Mouse (Mus musculus): ENCODE results near the gene Gpr84. TPM values are rescaled to one million over a fixed set of nuclear protein-coding genes. Genes with fewer than 3 reads are reported as not detected.

The Gpr84 gene
- polyA plus RNA-seq, 1 experiment, result 0.13 TPM

DNA sequence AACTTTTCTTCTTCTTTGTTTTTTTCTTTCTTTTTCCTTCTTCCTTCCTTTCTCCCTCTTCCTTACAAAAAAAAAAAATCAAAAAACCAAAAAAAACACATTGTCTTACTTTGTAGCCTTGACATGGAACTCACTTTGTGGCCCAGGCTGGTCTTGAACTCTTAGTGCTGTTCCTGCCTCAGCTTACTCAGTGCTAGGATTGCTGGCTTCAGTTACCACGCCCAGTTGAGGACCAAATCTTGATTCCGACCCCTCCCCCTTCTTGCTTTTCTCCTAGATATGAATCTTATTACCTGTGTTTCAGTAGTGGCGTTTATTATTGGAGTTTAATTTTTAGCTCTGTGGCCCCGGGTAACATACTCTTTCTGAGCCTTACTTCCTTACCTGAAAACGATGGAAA, 51.2 kb downstream of the Gpr84 start:
- Histone ChIP-seq H3K4me1 (ENCODE audit: control insufficient read depth, insufficient read depth, low read length) (no peaks in the 10 kb centered on the region), H3K4me3 (ENCODE audit: insufficient read depth, low read depth, low read length) (no peak overlapping the region), H3K27me3 (replicated peaks; ENCODE audit: control insufficient read depth, insufficient read depth, low read length) (no peaks in the 10 kb centered on the region), H3K36me3 (ENCODE audit: control insufficient read depth, insufficient read depth, low read length) (no peaks in the 10 kb centered on the region), H3K27ac (ENCODE audit: insufficient read depth, low read depth, low read length) (no peak overlapping the region)
- no peak for TF ChIP-seq CTCF (conservative IDR thresholded peaks at IDR 0.05; ENCODE audit: insufficient read depth, insufficient read length, low read depth, low read length)
- TF ChIP-seq POLR2A (IDR thresholded peaks at IDR 0.05; ENCODE audit: low read depth, low read length), result no peak
- no peak for DNase-seq
- WGBS, result 73% methylated on average over 5 of the region's 5 CpGs

Other genes starting within 250 kb of the Gpr84 start
- 15.5 and 19.4 TPM in 2 replicates for gene Smug1, start 143.5 kb downstream of the Gpr84 start, polyA plus RNA-seq (2012; rRNA removed)
- gene Cbx5, start 70.8 kb downstream of the Gpr84 start, polyA plus RNA-seq (2012; rRNA removed), result 18.8 and 26.9 TPM in 2 replicates
- gene Hnrnpa1, start 70.2 kb downstream of the Gpr84 start, polyA plus RNA-seq (2012; rRNA removed), result 50.0 and 69.3 TPM in 2 replicates
- gene Nfe2, start 52.2 kb downstream of the Gpr84 start, polyA plus RNA-seq (2012; rRNA removed), result 0.58 and 1.0 TPM in 2 replicates
- gene Copz1, start 37.9 kb downstream of the Gpr84 start, polyA plus RNA-seq (2012; rRNA removed), result 138 TPM in 2 replicates
- gene Zfp385a, start 29.5 kb upstream of the Gpr84 start, polyA plus RNA-seq (2012; rRNA removed), result 5.2 and 6.1 TPM in 2 replicates
- gene Itga5, start 56.2 kb upstream of the Gpr84 start, polyA plus RNA-seq (2012; rRNA removed), result 9.3 and 9.7 TPM in 2 replicates
- gene Gtsf1, start 119.9 kb upstream of the Gpr84 start, polyA plus RNA-seq (2012; rRNA removed), result 0.23 TPM in 1 of 2 replicates, not detected in the other
- gene Gtsf2, start 137.9 kb upstream of the Gpr84 start, polyA plus RNA-seq (2012; rRNA removed), result not detected in 2 replicates
- gene Nckap1l, start 143.2 kb upstream of the Gpr84 start, polyA plus RNA-seq (2012; rRNA removed), result 3.0 and 5.9 TPM in 2 replicates
- 2.0 and 2.8 TPM in 2 replicates for gene Pde1b, start 192.4 kb upstream of the Gpr84 start, polyA plus RNA-seq (2012; rRNA removed)
- 253 and 258 TPM in 2 replicates for gene Ppp1r1a, start 227.4 kb upstream of the Gpr84 start, polyA plus RNA-seq (2012; rRNA removed)

All from kidney, adult 2 months (tissue).